Mouse (Mus musculus) E14TG2a.4 (cell line): Measurements from ENCODE around the gene Glt1d1.

ENCODE experiments used
- H3K27me3 ChIP-seq: 2 replicates; pipeline ENCODE4 v1.6.1; 2014; ENCODE audit warnings: low read length, control low read depth; ENCODE audit not compliant: insufficient read depth
- H3K36me3 ChIP-seq: 2 replicates; pipeline ENCODE4 v1.6.1; 2014; ENCODE audit warnings: low read length, control low read depth; ENCODE audit not compliant: insufficient read depth
- H3K4me1 ChIP-seq: replicated peaks from 2 replicates; pipeline ENCODE4 v1.6.1; 2014; ENCODE audit warnings: low read depth, low read length, control low read depth
- H3K4me3 ChIP-seq: replicated peaks from 2 replicates; pipeline ENCODE4 v1.5.1; 2014; ENCODE audit warnings: mild to moderate bottlenecking, low read length
- H3K9me3 ChIP-seq: 2 replicates; pipeline ENCODE4 v1.6.1; 2014; ENCODE audit warnings: low read length, control low read depth
- CTCF ChIP-seq: conservative IDR thresholded peaks from 2 replicates; pipeline ENCODE4 v1.5.1; 2014; ENCODE audit warnings: low read length
- NANOG ChIP-seq: IDR thresholded peaks from 2 replicates; pipeline ENCODE4 v1.6.1; 2014; ENCODE audit warnings: borderline replicate concordance, low read length, mixed read lengths
- POU5F1 ChIP-seq: IDR thresholded peaks from 2 replicates; pipeline ENCODE4 v1.6.1; 2014; ENCODE audit warnings: low read length, borderline replicate concordance

Gene Glt1d1

DNA sequence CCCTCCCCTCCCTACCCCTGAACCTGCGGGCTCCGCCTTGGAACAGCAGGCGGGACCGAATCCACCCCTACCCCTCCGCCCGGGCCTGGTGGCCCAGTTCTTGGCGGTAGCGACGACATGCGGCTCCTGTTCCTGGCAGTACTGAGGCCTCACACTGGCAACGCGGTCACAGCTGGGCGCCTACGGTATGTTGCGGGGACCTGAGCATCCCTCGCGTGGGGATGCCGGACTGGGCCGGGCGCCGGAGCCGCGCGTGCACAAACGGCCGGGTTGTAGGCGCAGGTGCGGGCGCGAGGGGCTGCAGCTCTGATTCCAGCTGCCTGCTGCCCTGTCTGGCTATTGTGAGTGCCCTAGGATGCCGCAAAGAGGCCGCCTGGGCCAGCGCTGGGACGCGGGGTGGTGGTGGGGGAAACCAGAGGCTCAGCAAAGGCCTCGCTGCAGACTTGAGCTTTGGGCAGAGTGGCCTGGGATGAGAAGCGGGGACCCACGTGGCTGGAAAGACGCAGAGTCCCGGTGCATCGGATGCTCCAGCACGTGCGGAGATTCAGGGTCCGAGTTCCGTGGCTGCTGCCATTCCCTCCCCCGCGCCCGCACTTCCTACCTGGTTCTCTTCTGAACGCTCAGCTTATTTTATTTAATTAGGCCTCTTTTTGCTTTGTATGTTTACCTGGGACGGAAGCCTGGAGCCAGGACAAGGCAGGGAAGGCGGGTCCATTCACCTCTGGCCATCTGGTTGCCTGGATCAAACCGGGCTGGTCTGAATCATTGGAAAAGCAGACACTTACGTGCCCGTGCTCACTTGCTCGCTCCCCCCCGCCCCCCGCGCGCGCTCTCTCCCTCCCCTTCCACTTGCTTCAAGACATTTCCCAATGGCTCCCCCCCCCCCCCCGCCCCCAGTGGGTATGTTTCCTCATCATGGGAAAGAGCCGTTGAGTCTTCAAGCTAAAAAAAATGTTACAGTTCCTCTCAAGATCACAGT lies at the start of gene Glt1d1, which contains the start of gene Slc15a4:
TSS of gene Glt1d1 (plus strand) at position 96 of the 979 bp plus-strand sequence.
TSS of gene Slc15a4 (minus strand) at position 731 of the 979 bp plus-strand sequence.
- TF ChIP-seq CTCF (no peak), NANOG (no peak), POU5F1 (no peak)
- no peaks in the 10 kb centered on the region for H3K9me3 ChIP-seq
- 0 out of 2 replicates have a peak, but pooled peaks cover 4% of the 10 kb centered on the region for H3K27me3 ChIP-seq
- peaks cover 19% of the 10 kb centered on the region for H3K36me3 ChIP-seq
- peak within 1 kb of the TSS; percentile 96 for H3K4me3 ChIP-seq
- peaks cover 45% of the 10 kb centered on the region for H3K4me1 ChIP-seq

DNA sequence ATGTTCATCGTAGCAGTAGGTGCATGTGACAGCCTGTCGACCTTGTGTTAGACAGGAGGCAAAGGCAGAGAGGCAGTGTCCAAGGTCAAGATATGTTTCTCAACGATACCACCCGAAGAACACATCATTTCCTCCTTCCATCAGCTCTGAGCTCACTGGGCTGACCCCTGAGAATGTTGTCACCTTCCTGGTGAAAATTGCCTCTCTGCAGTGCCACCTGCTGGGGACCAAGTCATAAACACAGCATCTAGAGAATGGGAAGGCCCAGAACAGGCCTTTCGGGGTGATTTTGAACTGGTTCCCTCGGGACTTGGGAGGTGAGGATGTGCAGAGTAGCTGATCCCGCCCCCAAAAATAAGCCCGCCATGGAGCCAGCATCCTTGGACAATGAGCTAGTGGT lies 48.4 kb upstream of the Glt1d1 start:
- Histone ChIP-seq H3K4me3 (no peak overlapping the region), H3K27me3 (no peaks in the 10 kb centered on the region; the same call in 1 of the 2 replicates), H3K4me1 (peaks cover 7% of the 10 kb centered on the region), H3K9me3 (no peaks in the 10 kb centered on the region), H3K36me3 (no peaks in the 10 kb centered on the region)
- TF ChIP-seq NANOG = no peak
- peak; percentile 38 for TF ChIP-seq CTCF

- no peaks in the 10 kb centered on the region for H3K27me3 ChIP-seq
- peaks cover 15% of the 10 kb centered on the region for H3K36me3 ChIP-seq
- H3K4me1 ChIP-seq = peaks cover 13% of the 10 kb centered on the region
- H3K9me3 ChIP-seq = no peaks in the 10 kb centered on the region
- H3K4me3 ChIP-seq = no peak overlapping the region
- TF ChIP-seq CTCF = peak; percentile 40
- TF ChIP-seq NANOG = no peak
- no peak for TF ChIP-seq POU5F1
Measured at GRCm38 (mm10) chr5:127587854-127588253, 44.2 kb upstream of the Glt1d1 start.

DNA sequence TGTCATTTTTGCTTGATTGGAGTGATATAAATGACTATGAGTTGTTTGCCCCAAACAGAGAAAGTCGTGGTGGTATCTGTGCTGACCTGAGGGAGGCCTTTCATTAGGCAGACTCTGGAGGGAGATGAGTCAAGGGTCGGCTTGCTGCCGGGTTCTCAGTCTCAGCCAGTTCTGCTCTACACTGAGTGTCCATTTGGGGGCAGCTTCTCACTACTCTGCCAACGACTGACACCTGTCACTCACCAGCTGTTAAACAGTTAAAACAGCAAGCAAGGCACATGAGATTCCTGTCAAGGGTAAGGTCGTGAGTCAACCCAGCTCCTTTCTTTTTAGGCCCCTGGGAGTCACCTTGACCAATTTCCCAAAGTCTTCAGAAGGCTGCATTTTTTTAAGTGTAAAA lies 39.7 kb upstream of the Glt1d1 start:
- Histone ChIP-seq H3K27me3 (no peaks in the 10 kb centered on the region), H3K4me3 (no peak overlapping the region), H3K9me3 (no peaks in the 10 kb centered on the region), H3K36me3 (peaks cover 61% of the 10 kb centered on the region), H3K4me1 (peaks cover 40% of the 10 kb centered on the region)
- TF ChIP-seq CTCF (no peak), POU5F1 (no peak), NANOG (no peak)

GRCm38 (mm10) chr5:127592854-127593253 lies 39.2 kb upstream of the Glt1d1 start:
- H3K4me3 ChIP-seq = no peak overlapping the region
- no peaks in the 10 kb centered on the region for H3K9me3 ChIP-seq
- H3K4me1 ChIP-seq = peaks cover 40% of the 10 kb centered on the region
- H3K36me3 ChIP-seq = peaks cover 65% of the 10 kb centered on the region
- TF ChIP-seq NANOG = no peak
- TF ChIP-seq POU5F1 = no peak
- TF ChIP-seq CTCF = peak; percentile 59
- H3K27me3 ChIP-seq = no peaks in the 10 kb centered on the region

DNA sequence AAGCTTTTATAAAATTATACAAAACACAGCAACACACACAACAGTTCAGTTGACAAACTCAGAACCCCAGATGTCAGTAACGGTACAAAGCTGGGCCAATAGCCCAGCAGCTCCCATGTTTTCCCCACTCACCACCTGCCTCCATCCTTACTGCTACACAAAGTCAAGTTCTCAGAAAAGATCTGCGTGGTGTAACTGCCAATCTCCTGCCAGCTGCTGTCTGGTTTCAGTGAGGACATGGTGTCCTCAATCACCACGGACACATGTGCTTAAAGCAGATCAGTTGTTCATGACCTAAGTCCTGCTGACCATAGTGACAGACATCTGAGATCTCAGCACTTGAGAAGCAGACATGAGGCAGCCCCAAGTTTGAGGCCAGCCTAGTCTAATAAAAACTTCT lies 36.4 kb upstream of the Glt1d1 start:
- Histone ChIP-seq H3K4me3 (no peak overlapping the region), H3K36me3 (peaks cover 93% of the 10 kb centered on the region), H3K9me3 (no peaks in the 10 kb centered on the region), H3K4me1 (peaks cover 40% of the 10 kb centered on the region), H3K27me3 (no peaks in the 10 kb centered on the region)
- TF ChIP-seq CTCF = no peak

DNA sequence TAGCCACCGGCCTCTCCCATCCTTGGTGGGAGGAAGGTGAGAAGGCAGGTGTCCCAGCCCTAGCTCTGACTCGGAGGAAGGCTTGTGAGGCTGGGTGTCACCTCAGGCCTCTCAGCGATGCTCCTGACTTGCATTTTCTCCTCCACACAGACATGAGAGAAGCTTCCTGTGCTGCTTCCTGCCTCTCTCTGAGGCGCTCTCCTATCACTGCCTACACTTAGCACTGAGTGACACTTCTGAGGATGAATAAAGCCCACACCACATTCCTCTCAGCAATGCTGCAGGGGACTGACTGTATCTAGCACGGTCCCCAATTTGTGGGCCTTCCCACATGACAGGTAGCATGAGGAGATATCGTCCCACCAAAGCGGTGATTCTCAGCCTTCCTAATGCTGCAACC lies 35.2 kb upstream of the Glt1d1 start:
- Histone ChIP-seq H3K27me3 (no peaks in the 10 kb centered on the region), H3K36me3 (peaks cover 99% of the 10 kb centered on the region), H3K4me3 (no peak overlapping the region), H3K9me3 (no peaks in the 10 kb centered on the region), H3K4me1 (peaks cover 42% of the 10 kb centered on the region)
- TF ChIP-seq CTCF = no peak
- no peak for TF ChIP-seq NANOG
- TF ChIP-seq POU5F1 = no peak

GRCm38 (mm10) chr5:127602996-127603395 lies 29.1 kb upstream of the Glt1d1 start:
- no peak overlapping the region for H3K4me3 ChIP-seq
- TF ChIP-seq POU5F1 = no peak
- TF ChIP-seq CTCF = no peak
- no peak for TF ChIP-seq NANOG

More at GRCm38 (mm10) chr5:127602996-127603395, 29.1 kb upstream of the Glt1d1 start:
- Histone ChIP-seq H3K4me1 (peaks cover 36% of the 10 kb centered on the region), H3K27me3 (no peaks in the 10 kb centered on the region), H3K9me3 (no peaks in the 10 kb centered on the region), H3K36me3 (peaks cover 99% of the 10 kb centered on the region)
